Mouse (Mus musculus) adrenal gland, postnatal 0 days (tissue): ENCODE data around the gene Ndufs1. TPM values are rescaled to one million over a fixed set of nuclear protein-coding genes. Genes with fewer than 3 reads are reported as not detected.

ENCODE experiments used
- microRNA-seq: library from miRNA; unstranded; fragments of <30 nt; microRNA quantifications from one replicate; pipeline ENCODE4, GENCODE M21; 2016; ENCODE audit warnings: borderline replicate concordance; ENCODE audit not compliant: insufficient number of aligned reads
- polyA plus RNA-seq: library from polyadenylated mRNA; unstranded; fragments of >200 nt; fragmentation: Nextera tagmentation; extraction: Ambion mirVana; gene quantifications from 2 replicates; pipeline ENCODE4 v1.2.1, GENCODE M21; 2015

The Ndufs1 gene
- 102 and 165 TPM in 2 replicates for polyA plus RNA-seq

DNA sequence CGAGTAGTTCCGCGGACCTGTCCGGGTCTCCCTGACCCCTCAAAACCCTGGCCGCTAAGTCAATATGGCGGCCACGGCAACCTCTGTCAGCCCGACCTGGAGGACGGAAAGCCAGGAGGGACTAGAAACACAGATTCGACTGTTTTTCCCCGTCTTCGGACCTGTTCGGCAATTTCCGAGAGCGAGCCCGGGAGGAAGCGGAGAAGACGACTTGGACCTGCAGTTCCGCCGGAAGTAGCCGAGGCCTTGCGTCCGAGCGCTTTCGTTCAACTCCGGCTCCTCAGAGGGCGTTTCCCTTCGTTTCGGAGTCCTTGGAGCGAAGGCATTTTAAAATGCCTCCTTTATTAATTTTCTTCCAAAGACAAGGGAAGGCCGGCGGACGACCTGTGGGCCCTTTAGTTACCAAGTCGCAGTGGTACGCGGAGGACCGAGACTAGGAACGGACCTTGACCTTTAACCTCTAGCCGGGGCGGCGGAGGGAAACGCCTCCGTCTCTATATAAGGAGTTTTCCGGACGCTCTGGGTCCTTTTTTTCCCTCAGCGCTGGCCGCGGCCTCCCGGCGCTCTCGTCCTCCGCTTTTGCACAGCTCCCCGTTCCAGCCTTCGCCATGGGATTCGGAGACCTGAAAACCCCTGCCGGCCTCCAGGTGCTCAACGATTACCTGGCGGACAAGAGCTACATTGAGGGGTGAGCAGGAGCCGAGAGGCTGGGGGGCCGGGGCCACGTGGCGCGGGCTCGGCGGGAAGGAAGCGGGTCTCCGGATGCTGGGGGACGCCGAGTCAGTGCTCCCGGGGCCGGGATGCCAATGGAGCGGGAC is at the start of gene Ndufs1, which contains the start of gene Eef1b2:
Gene Ndufs1, minus strand, starts transcription at position 230 of the 818 bp plus-strand sequence.
Gene Eef1b2, plus strand, starts transcription at position 222 of the 818 bp plus-strand sequence.

DNA sequence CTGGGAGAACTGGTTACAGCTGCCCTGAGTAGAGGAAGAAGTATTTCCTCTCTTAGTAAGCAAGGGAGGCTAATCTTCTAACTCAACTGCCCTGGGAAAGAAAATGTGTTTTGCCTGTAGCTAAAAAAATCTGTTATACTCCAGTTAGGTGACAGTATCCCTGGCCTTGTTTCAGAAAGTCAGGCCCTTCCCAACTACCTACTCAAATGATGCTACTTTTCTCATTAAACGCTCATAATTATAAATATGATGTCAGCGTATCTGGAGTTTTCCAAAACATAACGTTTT is 37.6 kb upstream of the Ndufs1 start, which contains the start of gene Gpr1:
Gene Gpr1, minus strand, starts transcription at position 273 of the 288 bp plus-strand sequence.

DNA sequence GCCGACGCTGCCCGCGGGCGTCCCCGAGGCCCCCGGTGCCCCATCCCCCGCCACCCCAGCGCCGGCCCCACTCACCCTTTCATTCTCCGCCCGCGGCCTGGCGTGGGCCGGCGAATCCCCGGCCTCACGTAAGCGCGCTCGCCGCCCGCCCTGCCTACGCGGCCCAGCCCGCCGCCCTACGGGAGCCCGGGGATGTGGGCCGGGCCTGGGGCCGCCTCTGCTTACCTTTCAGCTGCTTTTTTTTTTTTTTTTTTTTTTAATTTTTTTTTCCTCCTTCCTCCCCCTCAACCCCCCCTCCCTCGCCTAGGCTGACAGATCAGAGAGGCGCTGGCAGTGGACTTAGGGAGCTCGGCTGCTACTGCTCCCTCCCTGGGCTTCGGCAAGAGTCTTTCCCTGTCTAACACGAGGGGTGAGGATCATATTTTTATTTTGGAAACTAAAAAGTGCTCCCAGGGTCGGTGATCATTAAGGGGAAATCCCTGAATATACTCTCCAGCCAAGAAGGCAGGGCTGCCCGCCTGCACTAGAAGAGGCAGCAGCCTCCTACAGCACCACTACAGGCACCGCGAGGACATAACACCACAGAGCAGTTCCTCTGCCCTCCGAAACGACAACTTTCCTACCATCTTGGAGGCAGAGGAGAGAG is 62.4 kb downstream of the Ndufs1 start, which contains the start of gene Ino80d:
Gene Ino80d, minus strand, starts transcription at position 532 of the 646 bp plus-strand sequence.

Small RNA genes lying within 50 kb of the gene (microRNA-seq; reads per million reads assigned to microRNA genes)
- not detected for gene Gm24557
- gene Gm27512: not detected

Other genes starting within 250 kb of the Ndufs1 start
- gene Ino80d, start 62.2 kb downstream of the Ndufs1 start, polyA plus RNA-seq: 7.5 and 9.5 TPM in 2 replicates
- 315 and 354 TPM in 2 replicates for gene Eef1b2, start within 50 bp of the Ndufs1 start, polyA plus RNA-seq
- gene Gpr1, start 37.7 kb upstream of the Ndufs1 start, polyA plus RNA-seq: 0.61 and 1.1 TPM in 2 replicates
- gene Zdbf2, start 96.4 kb upstream of the Ndufs1 start, polyA plus RNA-seq: 11.0 and 17.7 TPM in 2 replicates